ENCODE assay signal across 23 mouse cellular contexts in the genomic region with DNA sequence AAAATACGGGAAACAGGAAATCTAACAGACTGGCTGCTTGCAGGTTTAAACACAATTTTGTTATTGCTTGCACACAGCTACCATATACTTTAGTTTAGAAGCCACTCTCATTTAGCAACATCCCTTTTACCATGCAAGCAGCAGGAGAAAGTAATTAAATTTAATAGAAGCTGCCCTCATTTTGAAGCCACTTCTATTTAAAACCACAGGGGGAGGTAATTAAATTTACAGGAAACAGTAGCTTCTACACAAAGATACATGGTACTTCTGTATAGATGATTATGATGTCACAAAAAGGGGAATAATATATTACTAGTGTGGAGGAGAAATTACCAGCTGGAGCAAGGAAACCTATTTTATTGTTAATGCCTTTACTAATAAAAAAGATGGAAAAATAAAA.
DNase-seq lines count a peak whose midpoint lies in the region; ATAC-seq and TF ChIP-seq lines count a peak whose summit lies in the region.
"Had no signal": no experiment of that assay in that cellular context is flagged by ENCODE, and none has a peak within 500 bp of the region (broad histone marks: within the 10 kb centered on the region; RNA-seq: fewer than 3 reads in every experiment).

No protein-coding gene starts in this region.

- no peaks in the 10 kb centered on the region for H3K9me3 ChIP-seq in forebrain, embryonic 10.5 days
- no peaks in the 10 kb centered on the region for H3K9me3 ChIP-seq in forebrain, postnatal 0 days (ENCODE audit: low read length)
- no peaks in the 10 kb centered on the region for H3K9me3 ChIP-seq in neural tube, embryonic 12.5 days
- no peaks in the 10 kb centered on the region for H3K9me3 ChIP-seq in neural tube, embryonic 15.5 days (replicated peaks)
- H3K9me3 ChIP-seq: heart, embryonic 10.5 days; limb, embryonic 15.5 days had no signal

- H3K4me1 ChIP-seq in forebrain, embryonic 10.5 days, result peaks cover 31% of the 10 kb centered on the region
- H3K4me1 ChIP-seq in forebrain, postnatal 0 days (ENCODE audit: insufficient read depth), result no peaks in the 10 kb centered on the region
- no peaks in the 10 kb centered on the region for H3K4me1 ChIP-seq in neural tube, embryonic 12.5 days
- peaks cover 5% of the 10 kb centered on the region; the same call in 1 of the 2 replicates for H3K4me1 ChIP-seq in neural tube, embryonic 15.5 days
- H3K4me1 ChIP-seq: heart, embryonic 10.5 days; limb, embryonic 15.5 days had no signal

- DNase-seq in forebrain, embryonic 10.5 days (ENCODE audit: extremely low spot score, low spot score), result no peak
- no peak for DNase-seq in forebrain, postnatal 0 days
- DNase-seq in hindlimb bud, embryonic 11.5 days (ENCODE audit: extremely low spot score, low read depth, low spot score), result peak; percentile 42
- no peak for DNase-seq in spleen, adult 12 weeks (ENCODE audit: low spot score)
- no peak for DNase-seq in gastrocnemius, postnatal 4 days (ENCODE audit: low spot score in 2 of 2)
- DNase-seq: adrenal gland, postnatal 14 days; cerebellum, adult 18-20 months; cerebellum, postnatal 36 days; gastrocnemius, postnatal 36 days; heart, postnatal 10 days; kidney, adult 11 months; kidney, postnatal 25 days; liver, postnatal 0 days; right cerebral cortex, adult 18-20 months; thymus, postnatal 4 days had no signal

- H3K27ac ChIP-seq in forebrain, embryonic 10.5 days, result 0 out of 2 replicates have a peak overlapping the region, but pooled peaks have one; percentile 40
- no peak overlapping the region for H3K27ac ChIP-seq in forebrain, postnatal 0 days (ENCODE audit: low read depth, low read length)
- no peak overlapping the region for H3K27ac ChIP-seq in neural tube, embryonic 12.5 days
- H3K27ac ChIP-seq in neural tube, embryonic 15.5 days (replicated peaks), result no peak overlapping the region
- H3K27ac ChIP-seq: heart, embryonic 10.5 days; limb, embryonic 15.5 days; macrophage had no signal

- no peaks in the 10 kb centered on the region for H3K36me3 ChIP-seq in forebrain, embryonic 10.5 days (replicated peaks)
- no peaks in the 10 kb centered on the region for H3K36me3 ChIP-seq in forebrain, postnatal 0 days (ENCODE audit: insufficient read depth)
- H3K36me3 ChIP-seq in neural tube, embryonic 12.5 days, result no peaks in the 10 kb centered on the region
- no peaks in the 10 kb centered on the region for H3K36me3 ChIP-seq in neural tube, embryonic 15.5 days
- H3K36me3 ChIP-seq: heart, embryonic 10.5 days; limb, embryonic 15.5 days had no signal

- H3K9ac ChIP-seq in forebrain, postnatal 0 days, result no peak overlapping the region
- no peak overlapping the region for H3K9ac ChIP-seq in neural tube, embryonic 12.5 days
- no peak overlapping the region for H3K9ac ChIP-seq in neural tube, embryonic 15.5 days (replicated peaks)
- H3K9ac ChIP-seq: limb, embryonic 15.5 days; liver, postnatal 0 days had no signal

- no peak overlapping the region for H3K4me3 ChIP-seq in forebrain, embryonic 10.5 days
- H3K4me3 ChIP-seq in forebrain, postnatal 0 days (ENCODE audit: low read depth, low read length), result no peak overlapping the region
- H3K4me3 ChIP-seq in neural tube, embryonic 12.5 days, result no peak overlapping the region
- H3K4me3 ChIP-seq in neural tube, embryonic 15.5 days (replicated peaks), result no peak overlapping the region
- H3K4me3 ChIP-seq: heart, embryonic 10.5 days; limb, embryonic 15.5 days had no signal

- H3K27me3 ChIP-seq in forebrain, embryonic 10.5 days (ENCODE audit: poor library complexity, severe bottlenecking), result peaks cover 13% of the 10 kb centered on the region; the same call in 1 of the 2 replicates
- no peaks in the 10 kb centered on the region for H3K27me3 ChIP-seq in forebrain, postnatal 0 days (ENCODE audit: insufficient read depth, low read length)
- H3K27me3 ChIP-seq in neural tube, embryonic 12.5 days (replicated peaks), result no peaks in the 10 kb centered on the region
- H3K27me3 ChIP-seq in neural tube, embryonic 15.5 days (replicated peaks), result no peaks in the 10 kb centered on the region
- H3K27me3 ChIP-seq: limb, embryonic 15.5 days; Patski had no signal

- ATAC-seq in forebrain, postnatal 0 days, result no peak
- peak; percentile 57 for ATAC-seq in neural tube, embryonic 12.5 days (ENCODE audit: low FRiP score, low read depth)
- ATAC-seq in neural tube, embryonic 15.5 days (ENCODE audit: low FRiP score), result no peak
- ATAC-seq: activated CD4-positive, CD25-positive, alpha-beta regulatory T cell, adult 4 months; hindbrain, embryonic 16.5 days; liver, postnatal 0 days; Patski had no signal

- no peak for TF ChIP-seq CTCF in forebrain, postnatal 0 days (IDR thresholded peaks at IDR 0.05; ENCODE audit: low read depth)

- 47% methylated on average over 1 of the region's 1 CpGs for WGBS in forebrain, embryonic 10.5 days
- 14% methylated on average over 1 of the region's 1 CpGs for WGBS in forebrain, postnatal 0 days
- 54% methylated on average over 1 of the region's 1 CpGs for WGBS in neural tube, embryonic 12.5 days
- WGBS in neural tube, embryonic 15.5 days, result 10% methylated on average over 1 of the region's 1 CpGs

- no peak overlapping the region for H3K4me2 ChIP-seq in forebrain, postnatal 0 days (ENCODE audit: low read depth)
- no peak overlapping the region for H3K4me2 ChIP-seq in neural tube, embryonic 12.5 days (replicated peaks)
- no peak overlapping the region for H3K4me2 ChIP-seq in neural tube, embryonic 15.5 days
- H3K4me2 ChIP-seq: limb, embryonic 15.5 days had no signal
